Mouse (Mus musculus) G1E (cell line): ENCODE results near the gene Xrra1.

Experiments
- CTCF ChIP-seq: IDR thresholded peaks from 2 replicates; pipeline ENCODE4 v1.5.1; 2012; ENCODE audit warnings: low read depth, low read length, inconsistent platforms, mixed read lengths
- GATA2 ChIP-seq: IDR thresholded peaks from 2 replicates; pipeline ENCODE4 v1.6.1; 2012; ENCODE audit warnings: low read depth, low read length, inconsistent platforms, borderline replicate concordance
- TAL1 ChIP-seq: conservative IDR thresholded peaks from 2 replicates; pipeline ENCODE4 v1.6.1; 2012; ENCODE audit warnings: low read depth, low read length, inconsistent platforms, mixed read lengths

DNA sequence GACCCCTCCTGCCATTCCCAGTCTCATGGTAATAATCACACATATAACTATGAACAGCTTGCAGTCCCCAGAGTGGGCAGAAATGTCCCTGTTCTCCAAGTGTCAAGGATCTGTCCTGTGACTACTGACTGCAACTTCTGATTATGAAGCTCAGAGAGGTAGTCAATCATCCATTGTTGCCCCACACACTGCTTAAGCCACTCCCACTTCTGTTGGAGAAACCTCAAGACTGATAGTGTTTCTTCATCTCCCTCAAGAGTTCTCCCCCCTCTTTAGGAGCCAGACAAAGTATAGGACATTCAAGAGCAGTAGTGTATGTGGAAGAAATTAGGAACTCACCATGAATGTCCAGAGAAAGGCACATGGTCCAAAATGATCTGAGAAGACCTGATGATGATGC lies 28.8 kb downstream of the Xrra1 start:
- TF ChIP-seq CTCF (no peak), TAL1 (no peak), GATA2 (no peak)
